Mouse (Mus musculus): ENCODE data around the gene Zfp951.
"Not testable (repeated sequence)": the region's sequence is repeated elsewhere in the genome, so short reads cannot be mapped to it uniquely, and the experiment has no call there.

DNA sequence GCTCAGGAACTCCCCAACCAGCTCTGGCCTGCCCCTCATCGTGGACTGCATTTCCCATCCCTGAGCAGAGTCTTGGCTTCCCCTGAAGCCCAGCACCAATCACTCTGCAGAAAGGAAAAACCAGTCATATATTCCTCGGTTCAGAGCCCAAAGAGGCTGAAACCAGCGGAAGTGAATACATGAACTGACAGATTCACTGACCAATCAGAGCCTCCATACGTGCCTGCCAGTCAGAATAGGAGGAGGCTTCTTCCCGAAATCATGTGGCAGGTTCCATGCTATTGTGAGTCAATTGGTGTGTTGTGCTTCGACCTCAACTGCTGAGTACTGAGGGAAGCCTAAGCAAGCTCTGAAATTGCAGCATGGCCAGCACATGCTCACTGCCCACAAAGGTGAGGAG is 89.7 kb downstream of the Zfp951 start:
- not testable (repeated sequence) for TF ChIP-seq CTCF (IDR thresholded peaks at IDR 0.05; ENCODE audit: low read depth); EP300 (optimal IDR thresholded peaks at IDR 0.05)
